Comparison of ENCODE assay signal across 12 mouse cellular contexts in genomic region chr12:73025490-73025889, GRCm38 (mm10). TPM values are rescaled to one million over a fixed set of nuclear protein-coding genes. Genes with fewer than 3 reads are reported as not detected.
DNase-seq lines count a peak whose midpoint lies in the region; ATAC-seq and TF ChIP-seq lines count a peak whose summit lies in the region.
"Had no signal": no experiment of that assay in that cellular context is flagged by ENCODE, and none has a peak within 500 bp of the region (broad histone marks: within the 10 kb centered on the region; RNA-seq: fewer than 3 reads in every experiment).

No protein-coding gene starts in this region.

- peaks cover 6% of the 10 kb centered on the region; the same call in 1 of the 2 replicates for H3K4me1 ChIP-seq in heart, embryonic 10.5 days
- no peaks in the 10 kb centered on the region for H3K4me1 ChIP-seq in lung, postnatal 0 days (ENCODE audit: insufficient read depth, low read depth, low read length)
- H3K4me1 ChIP-seq in forebrain, postnatal 0 days (ENCODE audit: insufficient read depth), result no peaks in the 10 kb centered on the region

- WGBS in heart, embryonic 10.5 days, result 44% methylated on average over 8 of the region's 8 CpGs
- 41% methylated on average over 8 of the region's 8 CpGs for WGBS in lung, postnatal 0 days
- 68% methylated on average over 8 of the region's 8 CpGs for WGBS in forebrain, postnatal 0 days

- H3K4me3 ChIP-seq in heart, embryonic 10.5 days, result no peak overlapping the region
- no peak overlapping the region for H3K4me3 ChIP-seq in lung, postnatal 0 days (ENCODE audit: low read depth, low read length)
- no peak overlapping the region for H3K4me3 ChIP-seq in forebrain, postnatal 0 days (ENCODE audit: low read depth, low read length)

- no peak overlapping the region for H3K9ac ChIP-seq in lung, postnatal 0 days (replicated peaks; ENCODE audit: low read depth)
- H3K9ac ChIP-seq in forebrain, postnatal 0 days, result no peak overlapping the region
- H3K9ac ChIP-seq: liver, embryonic 14.5 days had no signal

- no peak for TF ChIP-seq EP300 in lung, postnatal 0 days (IDR thresholded peaks at IDR 0.05)

- peaks cover 3% of the 10 kb centered on the region; the same call in 1 of the 2 replicates for H3K27me3 ChIP-seq in heart, embryonic 10.5 days (ENCODE audit: insufficient read depth, poor library complexity, severe bottlenecking)
- no peaks in the 10 kb centered on the region for H3K27me3 ChIP-seq in lung, postnatal 0 days (replicated peaks; ENCODE audit: insufficient read depth, low read length)
- 0 out of 2 replicates have a peak, but pooled peaks cover 4% of the 10 kb centered on the region for H3K27me3 ChIP-seq in forebrain, postnatal 0 days (ENCODE audit: insufficient read depth, low read length)
- H3K27me3 ChIP-seq: CH12.LX had no signal

- no peaks in the 10 kb centered on the region for H3K9me3 ChIP-seq in heart, embryonic 10.5 days
- H3K9me3 ChIP-seq in lung, postnatal 0 days (ENCODE audit: low read length), result no peaks in the 10 kb centered on the region
- no peaks in the 10 kb centered on the region for H3K9me3 ChIP-seq in forebrain, postnatal 0 days (ENCODE audit: low read length)

- DNase-seq in heart, adult 11 months, result peak; percentile 98
- no peak for DNase-seq in heart, embryonic 10.5 days (ENCODE audit: low spot score)
- DNase-seq in MN1 (ENCODE audit: low spot score), result peak; percentile 46
- peak; percentile 92 for DNase-seq in gastrocnemius, postnatal 10 days
- peak; percentile 53 for DNase-seq in lung, postnatal 0 days (ENCODE audit: low spot score)
- DNase-seq in right cerebral cortex, adult 18-20 months, result no peak
- DNase-seq in forebrain, postnatal 0 days, result no peak

- no peak for TF ChIP-seq CTCF in lung, postnatal 0 days (IDR thresholded peaks at IDR 0.05)
- no peak for TF ChIP-seq CTCF in forebrain, postnatal 0 days (IDR thresholded peaks at IDR 0.05; ENCODE audit: low read depth)

- peak; percentile 46; the same call in 1 of the 2 replicates for ATAC-seq in lung, postnatal 0 days
- ATAC-seq in forebrain, postnatal 0 days, result no peak
- no peak for ATAC-seq in CD4-positive, CD25-positive, alpha-beta regulatory T cell, adult 4 months

- no peak overlapping the region for H3K4me2 ChIP-seq in lung, postnatal 0 days (replicated peaks; ENCODE audit: low read depth, low read length)
- no peak overlapping the region for H3K4me2 ChIP-seq in forebrain, postnatal 0 days (ENCODE audit: low read depth)

- no peaks in the 10 kb centered on the region for H3K36me3 ChIP-seq in heart, embryonic 10.5 days
- H3K36me3 ChIP-seq in lung, postnatal 0 days (ENCODE audit: insufficient read depth, low read length), result no peaks in the 10 kb centered on the region
- no peaks in the 10 kb centered on the region for H3K36me3 ChIP-seq in forebrain, postnatal 0 days (ENCODE audit: insufficient read depth)

- H3K27ac ChIP-seq in heart, embryonic 10.5 days, result no peak overlapping the region
- no peak overlapping the region for H3K27ac ChIP-seq in lung, postnatal 0 days (ENCODE audit: low read length)
- no peak overlapping the region for H3K27ac ChIP-seq in forebrain, postnatal 0 days (ENCODE audit: low read depth, low read length)
- H3K27ac ChIP-seq: liver, embryonic 14.5 days had no signal

RNA-seq across cellular contexts. Expression of gene Six1, which starts 28.2 kb away (rescaled TPM):
- 2.5 and 5.4 TPM in 2 replicates for polyA plus RNA-seq in heart, embryonic 10.5 days (2016; fragmentation: Nextera tagmentation; extraction: Ambion mirVana)
- 10 to 100 TPM; 38.1 to 44.1 TPM for total RNA-seq in gastrocnemius, postnatal 10 days (2021)
- 0.70 and 0.92 TPM in 2 replicates for polyA plus RNA-seq in lung, postnatal 0 days (2015; fragmentation: Nextera tagmentation; extraction: Ambion mirVana)
- 0.62 and 0.77 TPM in 2 replicates for total RNA-seq in forebrain, postnatal 0 days (2014; rRNA removed)
- 0.65 TPM in 2 replicates for polyA plus RNA-seq in forebrain, postnatal 0 days (2015; fragmentation: Nextera tagmentation; extraction: Ambion mirVana)
- not detected for polyA plus RNA-seq in CD4-positive, CD25-positive, alpha-beta regulatory T cell, adult 4 months (2017; shearing (Covaris generic))
- total RNA-seq: hematopoietic stem cell, adult 5-6 weeks had no signal
- polyA plus RNA-seq: spleen, adult 2 months had no signal

Comparison
In these comparisons a context has a peak if more than half of its experiments do, and no peak if none do; other contexts are left out.
1. DNase-seq: peak in heart, adult 11 months (single experiment), MN1 (single experiment), gastrocnemius, postnatal 10 days (single experiment) and lung, postnatal 0 days (single experiment); none in heart, embryonic 10.5 days (single experiment), right cerebral cortex, adult 18-20 months (single experiment) and forebrain, postnatal 0 days (single experiment).